Mouse (Mus musculus) midbrain, embryonic 11.5 days (tissue): Measurements from ENCODE around the gene Nhsl1. TPM values are rescaled to one million over a fixed set of nuclear protein-coding genes. Genes with fewer than 3 reads are reported as not detected.

Experiments
- ATAC-seq: fragments of 200-750 bp; cut with Nextera tagmentation; 2 replicates; pipeline ENCODE4 v1.8.0; 2017; ENCODE audit warnings: moderate TSS enrichment, moderate library complexity; ENCODE audit not compliant: low FRiP score
- DNase-seq: peaks from one replicate; pipeline ENCODE4 v3.0.0; 2015; ENCODE audit warnings: low spot score; ENCODE audit errors: missing footprints
- H3K27ac ChIP-seq: fragments of 300-500 bp; sonication (generic); 2 replicates; pipeline ENCODE4 v1.5.1; 2014; ENCODE audit warnings: low read depth, low read length
- H3K27me3 ChIP-seq: fragments of 300-500 bp; sonication (generic); 2 replicates; pipeline ENCODE4 v1.6.1; 2014; ENCODE audit warnings: mild to moderate bottlenecking, low read length, moderate library complexity, mixed read lengths; ENCODE audit not compliant: control insufficient read depth, insufficient read depth
- H3K36me3 ChIP-seq: fragments of 300-500 bp; sonication (generic); 2 replicates; pipeline ENCODE4 v1.6.1; 2014; ENCODE audit warnings: mild to moderate bottlenecking, low read length, moderate library complexity, mixed read lengths; ENCODE audit not compliant: control insufficient read depth, insufficient read depth
- H3K4me1 ChIP-seq: fragments of 300-500 bp; sonication (generic); 2 replicates; pipeline ENCODE4 v1.6.1; 2014; ENCODE audit warnings: low read length; ENCODE audit not compliant: control insufficient read depth, insufficient read depth
- H3K4me2 ChIP-seq: fragments of 300-500 bp; sonication (generic); 2 replicates; pipeline ENCODE4 v1.6.1; 2014; ENCODE audit warnings: mild to moderate bottlenecking, moderate library complexity
- H3K4me3 ChIP-seq: fragments of 300-500 bp; sonication (generic); 2 replicates; pipeline ENCODE4 v1.5.1; 2014; ENCODE audit warnings: low read depth, low read length
- H3K9ac ChIP-seq: fragments of 300-500 bp; sonication (generic); 2 replicates; pipeline ENCODE4 v1.6.1; 2014; ENCODE audit warnings: low read length
- H3K9me3 ChIP-seq: fragments of 300-500 bp; sonication (generic); 2 replicates; pipeline ENCODE4 v1.6.1; 2016; ENCODE audit warnings: low read length; ENCODE audit not compliant: control insufficient read depth
- WGBS: fragments of 180-500 bp; shearing (Covaris S2); extraction: QIAGEN DNeasy Blood & Tissue Kit; methylation state at CpG from one replicate; pipeline ENCODE4 v1.1.7; 2014; 5-methylcytosine and 5-hydroxymethylcytosine counted together
- polyA plus RNA-seq: library from polyadenylated mRNA; unstranded; fragments of >200 nt; fragmentation: Nextera tagmentation; extraction: Ambion mirVana; gene quantifications from 2 replicates; pipeline ENCODE4 v1.2.1, GENCODE M21; 2014

The Nhsl1 gene
- polyA plus RNA-seq, 1 experiment from 2014 or later = 15.3 TPM

DNA sequence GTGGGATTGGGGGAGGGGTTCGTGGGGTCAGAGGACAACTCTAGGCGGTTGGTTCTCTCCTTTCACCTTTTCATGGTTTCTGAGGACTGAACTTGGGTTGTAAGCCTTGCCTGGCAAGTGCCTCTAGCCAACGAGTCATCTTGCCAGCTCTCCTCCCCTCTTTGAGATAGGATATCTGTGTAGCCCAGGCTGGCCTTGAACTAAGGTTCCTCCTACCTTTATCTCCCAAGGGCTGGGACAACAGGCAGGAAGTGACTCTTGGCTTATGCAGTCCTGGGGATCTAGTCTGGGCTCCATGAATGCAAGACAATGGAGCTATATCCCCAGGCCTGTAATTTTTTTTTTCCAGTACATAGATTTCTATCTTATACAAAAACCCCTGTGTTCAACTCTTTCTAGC lies 135.4 kb downstream of the Nhsl1 start:
- WGBS = 74% methylated on average over 3 of the region's 3 CpGs
- no peaks in the 10 kb centered on the region for H3K9me3 ChIP-seq
- H3K4me3 ChIP-seq = no peak overlapping the region
- DNase-seq (no peak), ATAC-seq (no peak)
- H3K36me3 ChIP-seq = no peaks in the 10 kb centered on the region
- H3K27me3 ChIP-seq = no peaks in the 10 kb centered on the region
- no peak overlapping the region for H3K4me2 ChIP-seq
- H3K4me1 ChIP-seq = peaks cover 16% of the 10 kb centered on the region
- H3K27ac ChIP-seq = no peak overlapping the region
- no peak overlapping the region for H3K9ac ChIP-seq

- no peak overlapping the region for H3K27ac ChIP-seq
- no peaks in the 10 kb centered on the region for H3K27me3 ChIP-seq
- H3K4me3 ChIP-seq = no peak overlapping the region
- no peaks in the 10 kb centered on the region for H3K9me3 ChIP-seq
- ATAC-seq (no peak), DNase-seq (no peak)
- peaks cover 18% of the 10 kb centered on the region for H3K4me1 ChIP-seq
- no peak overlapping the region for H3K9ac ChIP-seq
- 90% methylated on average over 10 of the region's 10 CpGs for WGBS
- H3K4me2 ChIP-seq = no peak overlapping the region
- H3K36me3 ChIP-seq = no peaks in the 10 kb centered on the region
These were observed 136.6 kb downstream of the Nhsl1 start for GRCm38 (mm10) chr10:18455301-18455920.

GRCm38 (mm10) chr10:18457808-18458475 lies 139.2 kb downstream of the Nhsl1 start:
- DNase-seq (no peak), ATAC-seq (peak; percentile 57)
- H3K27me3 ChIP-seq = no peaks in the 10 kb centered on the region
- H3K36me3 ChIP-seq = no peaks in the 10 kb centered on the region
- peaks cover 20% of the 10 kb centered on the region for H3K4me1 ChIP-seq
- no peaks in the 10 kb centered on the region for H3K9me3 ChIP-seq
- no peak overlapping the region for H3K4me3 ChIP-seq
- 39% methylated on average over 8 of the region's 8 CpGs for WGBS
- H3K4me2 ChIP-seq = no peak overlapping the region
- no peak overlapping the region for H3K9ac ChIP-seq
- no peak overlapping the region for H3K27ac ChIP-seq

DNA sequence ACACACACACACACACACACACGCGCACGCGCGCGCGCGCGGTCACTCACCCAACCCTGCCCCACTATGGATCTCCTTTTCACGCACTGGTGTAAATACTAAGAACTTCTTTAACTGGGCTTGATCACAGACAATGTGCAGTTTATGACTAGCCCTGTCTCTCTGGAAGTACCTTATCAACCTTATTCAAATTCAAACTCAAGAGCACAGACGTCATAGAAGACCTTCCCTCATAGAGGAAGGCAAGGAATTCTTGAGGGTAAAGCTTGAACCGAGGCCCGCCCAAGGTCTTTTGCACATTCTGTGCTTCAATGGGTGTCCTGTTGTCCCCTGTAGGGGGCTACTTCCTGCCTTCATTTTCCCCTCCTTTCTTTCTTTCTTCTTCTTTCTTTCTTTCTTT lies 142.6 kb downstream of the Nhsl1 start:
- no peak for ATAC-seq
- Histone ChIP-seq H3K4me2 (no peak overlapping the region), H3K27ac (no peak overlapping the region), H3K27me3 (no peaks in the 10 kb centered on the region), H3K9ac (no peak overlapping the region), H3K4me3 (no peak overlapping the region), H3K36me3 (no peaks in the 10 kb centered on the region), H3K9me3 (no peaks in the 10 kb centered on the region), H3K4me1 (peaks cover 23% of the 10 kb centered on the region)
- no peak for DNase-seq
- WGBS = 90% methylated on average over 13 of the region's 13 CpGs

DNA sequence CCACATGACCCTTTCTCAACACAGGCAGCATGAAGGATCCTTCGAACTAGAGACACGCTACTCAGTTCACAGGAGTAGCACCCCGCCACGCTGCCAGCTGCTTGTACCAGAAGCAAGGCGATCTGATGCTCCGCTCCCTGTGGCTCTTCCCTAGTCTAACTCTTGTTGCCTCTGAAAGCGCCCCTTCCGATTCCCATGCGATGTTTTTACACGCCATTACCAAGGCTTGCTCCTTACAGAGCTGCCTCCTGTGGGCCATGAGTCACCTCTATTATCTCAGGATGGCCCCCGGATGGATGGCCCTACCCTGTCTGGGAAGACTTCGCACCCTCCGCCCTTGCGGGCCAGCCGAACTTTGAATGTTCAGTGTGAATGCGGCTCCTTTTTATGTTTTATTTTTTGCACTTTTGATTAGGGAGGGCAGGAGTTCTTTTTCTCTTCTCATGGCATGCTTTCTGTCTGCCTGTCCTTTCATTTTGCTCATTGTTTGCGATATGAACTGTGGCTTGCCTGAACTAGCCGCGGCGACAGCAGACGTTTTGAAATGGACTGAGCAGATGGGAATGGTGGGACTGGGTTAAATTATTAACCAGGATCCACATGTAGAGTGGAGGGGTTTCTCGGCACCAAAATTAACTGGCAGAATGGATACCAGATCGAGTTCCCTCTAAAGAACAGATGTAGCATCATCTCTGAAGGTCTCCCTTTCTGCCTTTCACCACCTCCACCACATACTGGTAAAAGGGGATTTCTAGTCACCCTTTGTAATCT lies 144.5 kb downstream of the Nhsl1 start:
- DNase-seq (no peak), ATAC-seq (no peak)
- Histone ChIP-seq H3K9me3 (no peaks in the 10 kb centered on the region), H3K27me3 (peaks cover 8% of the 10 kb centered on the region), H3K27ac (no peak overlapping the region), H3K4me2 (no peak overlapping the region), H3K4me1 (peaks cover 13% of the 10 kb centered on the region), H3K4me3 (no peak overlapping the region), H3K36me3 (no peaks in the 10 kb centered on the region), H3K9ac (no peak overlapping the region)
- 78% methylated on average over 23 of the region's 23 CpGs for WGBS

DNA sequence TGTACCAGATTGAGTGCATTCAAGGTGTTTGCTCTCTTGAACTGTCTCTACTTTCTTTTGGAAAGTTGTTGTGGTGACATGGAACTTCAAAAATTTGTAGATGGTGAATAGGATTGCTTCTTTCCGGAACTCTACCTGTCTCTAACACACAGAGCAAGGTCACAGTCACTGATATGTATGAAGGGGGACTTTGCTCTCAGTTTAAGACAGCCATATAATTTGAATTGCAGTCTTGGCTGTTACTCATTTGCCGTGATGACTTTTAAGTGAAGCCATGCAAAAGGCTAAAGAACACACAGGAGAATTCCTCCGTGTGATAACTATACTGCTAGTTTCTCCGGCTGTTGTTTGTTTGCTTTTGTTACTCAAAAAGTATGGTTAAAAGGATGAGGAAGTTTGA lies 149.6 kb downstream of the Nhsl1 start:
- Histone ChIP-seq H3K9me3 (no peaks in the 10 kb centered on the region), H3K36me3 (peaks cover 5% of the 10 kb centered on the region; the same call in 1 of the 2 replicates), H3K9ac (no peak overlapping the region), H3K4me2 (no peak overlapping the region), H3K27me3 (peaks cover 14% of the 10 kb centered on the region), H3K4me3 (no peak overlapping the region), H3K4me1 (peaks cover 26% of the 10 kb centered on the region), H3K27ac (no peak overlapping the region)
- ATAC-seq (no peak), DNase-seq (no peak)
- 50% methylated on average over 4 of the region's 4 CpGs for WGBS

DNA sequence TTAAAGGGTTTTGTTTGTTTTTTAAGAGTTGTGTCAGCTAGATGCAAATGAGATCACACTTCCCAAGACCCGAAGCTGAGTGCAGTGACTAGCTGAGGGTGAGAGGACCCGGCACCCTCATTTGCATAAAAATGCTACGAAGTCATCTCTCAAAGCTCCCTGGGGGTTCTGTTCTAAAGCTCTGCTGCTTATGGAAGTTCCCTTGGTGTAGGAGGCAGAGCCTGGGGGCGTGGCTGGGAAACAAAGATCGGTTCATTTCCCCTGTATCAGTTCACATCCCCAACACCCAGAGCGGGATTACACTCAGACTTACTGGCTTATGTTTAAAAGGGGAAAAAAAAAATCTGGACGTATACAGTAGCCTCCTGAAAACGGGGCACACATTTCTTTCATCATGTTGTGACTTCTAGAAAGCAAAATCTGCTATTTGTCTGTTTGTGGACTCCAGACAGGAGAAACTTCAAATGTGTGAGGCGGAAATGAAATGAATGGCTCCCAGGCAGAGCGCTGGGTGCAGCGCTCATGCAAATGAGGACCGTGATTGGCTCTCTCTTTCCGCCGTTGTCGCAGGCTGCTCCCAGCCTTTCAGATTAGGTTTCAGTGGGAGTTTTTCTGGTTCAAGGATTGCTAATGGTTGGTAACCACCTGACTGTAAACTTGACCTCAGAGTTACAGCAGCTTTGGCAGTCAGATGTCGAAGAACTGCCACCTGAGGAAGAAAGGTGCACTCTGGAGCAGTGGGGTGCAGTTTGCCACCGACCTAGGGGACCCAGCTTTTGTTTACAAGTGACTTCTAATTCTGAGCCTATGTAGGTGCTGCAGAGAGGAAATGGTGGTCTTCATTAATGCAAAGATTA lies 150.7 kb downstream of the Nhsl1 start:
- Histone ChIP-seq H3K9me3 (no peaks in the 10 kb centered on the region), H3K36me3 (peaks cover 5% of the 10 kb centered on the region; the same call in 1 of the 2 replicates), H3K4me2 (peak overlapping the region; percentile 58), H3K4me1 (peaks cover 26% of the 10 kb centered on the region), H3K27me3 (peaks cover 14% of the 10 kb centered on the region), H3K9ac (peak overlapping the region; percentile 54), H3K27ac (peak overlapping the region; percentile 81), H3K4me3 (peak overlapping the region; percentile 24)
- peak; percentile 95 for DNase-seq
- 0% methylated on average over 17 of the region's 17 CpGs for WGBS
- peak; percentile 86 for ATAC-seq

DNA sequence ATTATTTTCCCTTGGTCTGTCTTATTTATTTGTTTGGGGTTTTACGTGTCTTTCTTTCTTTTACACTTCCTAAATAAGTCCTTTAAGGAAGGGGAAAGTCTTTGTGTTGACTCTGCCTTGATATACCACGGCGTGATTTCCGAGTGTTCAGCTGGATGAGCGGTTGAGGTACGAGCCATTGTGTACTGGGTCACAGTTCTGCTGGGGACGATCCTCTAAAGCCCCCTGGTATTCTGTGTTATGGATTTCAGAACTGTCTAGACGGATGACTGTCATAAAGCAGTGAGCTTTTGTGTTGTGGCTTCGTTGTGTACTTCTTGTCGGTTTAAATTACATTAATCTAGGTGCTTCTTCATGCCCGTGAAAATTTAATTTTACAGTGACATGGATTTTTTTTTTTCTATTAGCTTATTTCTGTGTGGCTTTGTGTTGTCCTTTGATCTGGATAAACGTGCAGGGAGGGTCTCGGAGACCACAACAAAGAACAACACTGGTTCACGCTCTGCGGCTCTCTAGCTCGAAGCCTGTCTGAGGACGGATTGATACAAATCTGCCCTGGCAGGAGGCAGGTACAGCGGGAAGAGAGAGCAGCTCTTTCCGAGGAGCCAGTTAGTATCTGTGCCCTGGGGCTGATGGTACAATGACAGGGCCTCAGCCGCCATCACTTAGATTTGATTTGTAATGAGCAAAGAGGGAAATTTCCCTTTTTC lies 151.7 kb downstream of the Nhsl1 start:
- Histone ChIP-seq H3K4me1 (peaks cover 26% of the 10 kb centered on the region), H3K4me3 (peak overlapping the region; percentile 29), H3K9ac (peak overlapping the region; percentile 54), H3K9me3 (no peaks in the 10 kb centered on the region), H3K27me3 (peaks cover 14% of the 10 kb centered on the region), H3K4me2 (peak overlapping the region; percentile 58), H3K36me3 (peaks cover 5% of the 10 kb centered on the region; the same call in 1 of the 2 replicates), H3K27ac (peak overlapping the region; percentile 81)
- WGBS = 8% methylated on average over 20 of the region's 20 CpGs
- DNase-seq (peak; percentile 94), ATAC-seq (peak; percentile 64)
